ENCODE assay signal across 26 mouse cellular contexts in genomic region chr1:155483693-155484092, GRCm38 (mm10).
DNase-seq lines count a peak whose midpoint lies in the region; ATAC-seq and TF ChIP-seq lines count a peak whose summit lies in the region.
"Had no signal": no experiment of that assay in that cellular context is flagged by ENCODE, and none has a peak within 500 bp of the region (broad histone marks: within the 10 kb centered on the region; RNA-seq: fewer than 3 reads in every experiment).

No protein-coding gene starts in this region.

- H3K9me3 ChIP-seq in midbrain, embryonic 11.5 days (ENCODE audit: control insufficient read depth, low read length), result no peaks in the 10 kb centered on the region
- H3K9me3 ChIP-seq: embryonic facial prominence, embryonic 12.5 days; forebrain, embryonic 12.5 days; limb, embryonic 10.5 days; liver, embryonic 13.5 days; midbrain, embryonic 10.5 days had no signal

- H3K4me2 ChIP-seq in midbrain, embryonic 11.5 days, result no peak overlapping the region
- H3K4me2 ChIP-seq: embryonic facial prominence, embryonic 12.5 days; forebrain, embryonic 12.5 days; heart, embryonic 11.5 days; liver, embryonic 13.5 days had no signal

- ATAC-seq in megakaryocyte, adult 5-6 weeks (ENCODE audit: poor library complexity, severe bottlenecking), result peak; percentile 94
- ATAC-seq in midbrain, embryonic 11.5 days (ENCODE audit: low FRiP score), result no peak
- ATAC-seq: CD4-positive, CD25-positive, alpha-beta regulatory T cell, adult 4 months; hindbrain, postnatal 0 days; intestine, embryonic 16.5 days; Patski had no signal

- TF ChIP-seq POLR2A in liver, adult 2 months (IDR thresholded peaks at IDR 0.05; ENCODE audit: extremely low read depth, insufficient read depth, low read length), result no peak
- no peak for TF ChIP-seq POLR2A in spleen, adult 2 months (IDR thresholded peaks at IDR 0.05; ENCODE audit: low read depth, low read length)

- no peaks in the 10 kb centered on the region for H3K27me3 ChIP-seq in liver, adult 2 months (ENCODE audit: control insufficient read depth, insufficient read depth, low read length)
- H3K27me3 ChIP-seq in spleen, adult 2 months (ENCODE audit: control insufficient read depth, insufficient read depth, low read length), result no peaks in the 10 kb centered on the region
- no peaks in the 10 kb centered on the region; the same call in 1 of the 2 replicates for H3K27me3 ChIP-seq in midbrain, embryonic 11.5 days (ENCODE audit: control insufficient read depth, insufficient read depth, low read length)
- H3K27me3 ChIP-seq: embryonic facial prominence, embryonic 12.5 days; forebrain, embryonic 12.5 days; liver, embryonic 13.5 days; Patski had no signal

- H3K4me1 ChIP-seq in liver, adult 2 months (ENCODE audit: control insufficient read depth, insufficient read depth, low read length), result no peaks in the 10 kb centered on the region
- no peaks in the 10 kb centered on the region for H3K4me1 ChIP-seq in spleen, adult 2 months (ENCODE audit: control insufficient read depth, insufficient read depth, insufficient read length)
- peaks cover 4% of the 10 kb centered on the region; the same call in 1 of the 2 replicates for H3K4me1 ChIP-seq in midbrain, embryonic 11.5 days (ENCODE audit: control insufficient read depth, insufficient read depth, low read length)

- H3K36me3 ChIP-seq in liver, adult 2 months (ENCODE audit: control insufficient read depth, insufficient read depth, low read length), result no peaks in the 10 kb centered on the region
- H3K36me3 ChIP-seq in spleen, adult 2 months (ENCODE audit: control insufficient read depth, insufficient read depth, low read length), result no peaks in the 10 kb centered on the region
- no peaks in the 10 kb centered on the region for H3K36me3 ChIP-seq in midbrain, embryonic 11.5 days (ENCODE audit: control insufficient read depth, insufficient read depth, low read length)
- H3K36me3 ChIP-seq: embryonic facial prominence, embryonic 12.5 days; forebrain, embryonic 12.5 days; limb, embryonic 10.5 days; liver, embryonic 13.5 days; midbrain, embryonic 10.5 days had no signal

- H3K9ac ChIP-seq in liver, adult 2 months (ENCODE audit: low read depth, low read length), result no peak overlapping the region
- no peak overlapping the region for H3K9ac ChIP-seq in midbrain, embryonic 11.5 days (ENCODE audit: low read length)
- H3K9ac ChIP-seq: embryonic facial prominence, embryonic 12.5 days; forebrain, embryonic 12.5 days; liver, embryonic 13.5 days had no signal

- WGBS in liver, adult 2 months, result 68% methylated on average over 7 of the region's 7 CpGs
- WGBS in spleen, adult 2 months, result 26% methylated on average over 7 of the region's 7 CpGs
- WGBS in midbrain, embryonic 11.5 days, result 83% methylated on average over 7 of the region's 7 CpGs

- H3K79me2 ChIP-seq in liver, adult 2 months (ENCODE audit: control insufficient read depth, insufficient read depth, low read length), result no peaks in the 10 kb centered on the region

- no peak overlapping the region for H3K4me3 ChIP-seq in liver, adult 2 months (ENCODE audit: insufficient read depth, low read depth, low read length)
- no peak overlapping the region for H3K4me3 ChIP-seq in spleen, adult 2 months (ENCODE audit: extremely low read depth, insufficient read depth, insufficient read length)
- no peak overlapping the region for H3K4me3 ChIP-seq in midbrain, embryonic 11.5 days (ENCODE audit: low read depth, low read length)
- H3K4me3 ChIP-seq: embryonic facial prominence, embryonic 12.5 days; erythroblast, embryonic 14.5 days; forebrain, embryonic 12.5 days; gastrocnemius, adult 2 months; layer of hippocampus, adult 2 months; limb, embryonic 10.5 days; liver, embryonic 13.5 days; midbrain, embryonic 10.5 days had no signal

- DNase-seq in liver, adult 2 months (ENCODE audit: extremely low read depth, low read depth, low spot score), result peak; percentile 30
- no peak for DNase-seq in liver
- peak; percentile 12 to 25 for DNase-seq in spleen, adult 2 months (ENCODE audit: low read depth in 1 of 2, low spot score in 2 of 2)
- no peak for DNase-seq in spleen, postnatal 10 days (ENCODE audit: low spot score in 2 of 2)
- no peak for DNase-seq in midbrain, embryonic 11.5 days (ENCODE audit: low spot score, missing footprints)
- no peak for DNase-seq in heart, adult 18-20 months
- no peak for DNase-seq in frontal cortex, postnatal 10 days (ENCODE audit: low spot score in 2 of 2)
- DNase-seq: adrenal gland, postnatal 36 days; cerebellum, adult 11-12 months; cerebellum, postnatal 10 days; gastrocnemius, adult 2 months; kidney, postnatal 25 days; liver, embryonic 13.5 days; right cerebral cortex, postnatal 14 days had no signal

- no peak for TF ChIP-seq CTCF in liver, adult 2 months (IDR thresholded peaks at IDR 0.05; ENCODE audit: low read depth, low read length)
- TF ChIP-seq CTCF in spleen, adult 2 months (IDR thresholded peaks at IDR 0.05; ENCODE audit: extremely low read depth, insufficient read depth, insufficient read length, insufficient replicate concordance), result no peak

- H3K27ac ChIP-seq in liver, adult 2 months (replicated peaks; ENCODE audit: insufficient read depth, low read depth, low read length), result no peak overlapping the region
- H3K27ac ChIP-seq in spleen, adult 2 months (ENCODE audit: insufficient read depth, low read length), result no peak overlapping the region
- H3K27ac ChIP-seq in midbrain, embryonic 11.5 days (ENCODE audit: low read depth, low read length), result no peak overlapping the region
- H3K27ac ChIP-seq: embryonic facial prominence, embryonic 12.5 days; forebrain, embryonic 12.5 days; gastrocnemius, adult 2 months; hindbrain, postnatal 0 days; layer of hippocampus, adult 2 months; liver, embryonic 13.5 days; midbrain, embryonic 10.5 days had no signal

Comparison
In these comparisons a context has a peak if more than half of its experiments do, and no peak if none do; other contexts are left out.
1. DNase-seq: peak in liver, adult 2 months (single experiment) and spleen, adult 2 months (2 of 2); none in liver (single experiment), spleen, postnatal 10 days (0 of 2), midbrain, embryonic 11.5 days (single experiment), heart, adult 18-20 months (0 of 2) and frontal cortex, postnatal 10 days (0 of 2).